Mouse (Mus musculus): Measurements from ENCODE around the gene Adamts17.

- TF ChIP-seq CTCF (IDR thresholded peaks at IDR 0.05) (no peak), EP300 (IDR thresholded peaks at IDR 0.05; ENCODE audit: insufficient read depth, low read depth, low read length) (peak; percentile 92)
These were observed 93.7 kb downstream of the Adamts17 start for GRCm38 (mm10) chr7:66933251-66933650.
